Mouse (Mus musculus) forebrain, embryonic 15.5 days (tissue): ENCODE measurements at regions not wholly inside any gene's neighbourhood (a gene's known extent, or its start where the extent isn't known, plus 50 kb on each side); places are given as distances from the start of the nearest gene placed in this dataset.

ENCODE experiments used
- ATAC-seq: fragments of 200-750 bp; cut with Nextera tagmentation; replicated peaks from 2 replicates; pipeline ENCODE4 v1.8.0; 2017; ENCODE audit warnings: mild to moderate bottlenecking, moderate TSS enrichment, moderate library complexity
- H3K27ac ChIP-seq: fragments of 300-500 bp; sonication (generic); replicated peaks from 2 replicates; pipeline ENCODE4 v1.5.1; 2015; ENCODE audit warnings: mild to moderate bottlenecking, inconsistent platforms
- H3K27me3 ChIP-seq: fragments of 300-500 bp; sonication (generic); 2 replicates; pipeline ENCODE4 v1.6.1; 2015; ENCODE audit warnings: inconsistent platforms
- H3K36me3 ChIP-seq: fragments of 300-500 bp; sonication (generic); 2 replicates; pipeline ENCODE4 v1.6.1; 2015; ENCODE audit warnings: mild to moderate bottlenecking, inconsistent platforms
- H3K4me1 ChIP-seq: fragments of 300-500 bp; sonication (generic); 2 replicates; pipeline ENCODE4 v1.6.1; 2015; ENCODE audit warnings: inconsistent platforms
- H3K4me2 ChIP-seq: fragments of 300-500 bp; sonication (generic); replicated peaks from 2 replicates; pipeline ENCODE4 v1.6.1; 2015; ENCODE audit warnings: mild to moderate bottlenecking, inconsistent platforms
- H3K4me3 ChIP-seq: fragments of 300-500 bp; sonication (generic); 2 replicates; pipeline ENCODE4 v1.5.1; 2015; ENCODE audit warnings: mild to moderate bottlenecking, inconsistent platforms
- H3K9ac ChIP-seq: fragments of 300-500 bp; sonication (generic); replicated peaks from 2 replicates; pipeline ENCODE4 v1.6.1; 2015; ENCODE audit warnings: mild to moderate bottlenecking, inconsistent platforms
- H3K9me3 ChIP-seq: fragments of 300-500 bp; sonication (generic); 2 replicates; pipeline ENCODE4 v1.6.1; 2016; ENCODE audit warnings: inconsistent platforms
- WGBS: fragments of 180-500 bp; shearing (Covaris S2); methylation state at CpG from one replicate; pipeline ENCODE4 v1.1.7; 2015; ENCODE audit warnings: mixed read lengths; 5-methylcytosine and 5-hydroxymethylcytosine counted together

DNA sequence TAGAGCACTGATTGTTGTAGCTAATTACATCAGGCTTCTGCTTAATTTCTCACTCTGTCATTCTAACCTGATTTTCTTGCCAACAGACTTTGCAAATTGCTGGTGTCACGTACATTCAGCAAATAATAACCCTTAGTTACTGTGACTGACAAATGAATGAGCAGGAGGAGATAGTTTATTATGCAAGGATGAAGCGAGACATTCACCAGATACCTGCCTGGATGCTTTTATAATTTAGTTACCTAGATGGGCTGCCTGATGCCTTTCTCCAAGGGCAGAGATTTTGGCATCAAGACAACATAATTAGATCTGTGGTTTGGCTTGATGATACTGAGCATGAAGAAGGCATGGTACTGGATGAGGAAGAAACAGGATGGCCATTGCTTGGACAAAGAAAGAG is 233.6 kb downstream of the Fbxo8 start:
- ATAC-seq = no peak
- Histone ChIP-seq H3K9me3 (no peaks in the 10 kb centered on the region), H3K9ac (no peak overlapping the region), H3K4me3 (no peak overlapping the region), H3K27me3 (no peaks in the 10 kb centered on the region), H3K27ac (no peak overlapping the region), H3K36me3 (no peaks in the 10 kb centered on the region), H3K4me1 (no peaks in the 10 kb centered on the region), H3K4me2 (no peak overlapping the region)
- 28% methylated on average over 2 of the region's 2 CpGs for WGBS

DNA sequence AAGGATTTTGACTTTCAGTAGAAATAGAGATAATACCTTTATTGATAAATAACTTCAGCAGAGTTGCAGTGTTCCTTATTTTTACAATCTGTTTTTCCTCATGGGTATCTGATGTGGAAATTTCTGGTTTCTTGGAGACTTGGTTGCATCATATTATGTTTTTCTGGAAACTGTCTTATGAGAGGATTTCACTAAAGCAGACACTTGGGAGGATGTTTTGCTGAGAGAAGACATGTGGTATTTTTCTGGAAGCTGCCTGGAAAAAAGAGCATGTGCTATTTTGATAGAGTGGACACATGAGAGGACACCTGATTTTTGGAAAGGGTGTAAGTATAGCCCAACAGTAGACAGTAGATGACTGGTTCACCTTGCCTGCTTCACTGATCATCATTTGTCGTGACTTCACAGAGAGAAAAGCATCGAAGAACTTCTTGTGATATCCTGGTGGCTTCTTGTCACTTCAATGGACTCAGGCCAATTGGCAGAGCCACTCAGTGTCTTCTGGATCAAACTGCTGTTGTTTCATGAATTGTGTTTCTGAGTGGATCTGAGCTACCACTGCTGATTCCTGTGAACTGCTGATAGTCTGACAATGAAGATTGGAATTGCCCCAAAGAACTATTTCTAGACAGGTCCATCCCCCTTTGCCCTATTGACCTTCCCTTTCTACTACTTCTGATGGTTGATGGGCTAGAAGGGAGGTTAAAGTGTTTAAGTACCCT is 238.8 kb downstream of the Fbxo8 start:
- Histone ChIP-seq H3K27me3 (no peaks in the 10 kb centered on the region), H3K4me1 (no peaks in the 10 kb centered on the region), H3K36me3 (no peaks in the 10 kb centered on the region), H3K9me3 (no peaks in the 10 kb centered on the region), H3K4me2 (no peak overlapping the region), H3K4me3 (no peak overlapping the region), H3K27ac (no peak overlapping the region), H3K9ac (no peak overlapping the region)
- no peak for ATAC-seq
- WGBS = 96% methylated on average over 2 of the region's 2 CpGs

DNA sequence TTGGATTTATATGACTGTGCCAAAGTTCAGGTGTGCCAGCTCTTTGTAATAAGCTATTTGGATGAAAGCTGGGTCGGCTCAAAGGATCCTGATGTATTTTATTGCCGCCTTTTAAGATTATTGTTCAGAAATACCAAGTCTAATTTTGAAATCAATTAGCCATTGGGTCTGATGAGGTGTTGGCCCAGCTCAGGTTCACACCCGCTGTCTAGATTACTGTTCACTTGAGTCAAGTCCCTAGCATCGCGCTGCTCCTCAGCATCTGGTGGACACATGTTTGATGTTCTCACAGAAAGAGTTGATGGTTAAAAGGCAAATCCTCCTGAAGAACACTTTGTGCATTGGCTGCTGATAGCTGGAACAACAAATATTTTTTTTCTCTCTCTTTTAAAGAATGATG is 281.8 kb downstream of the Fbxo8 start:
- Histone ChIP-seq H3K4me1 (no peaks in the 10 kb centered on the region), H3K27ac (no peak overlapping the region), H3K27me3 (no peaks in the 10 kb centered on the region), H3K4me3 (no peak overlapping the region), H3K9me3 (no peaks in the 10 kb centered on the region), H3K36me3 (no peaks in the 10 kb centered on the region), H3K4me2 (no peak overlapping the region), H3K9ac (no peak overlapping the region)
- ATAC-seq = no peak
- WGBS = 93% methylated on average over 5 of the region's 5 CpGs

DNA sequence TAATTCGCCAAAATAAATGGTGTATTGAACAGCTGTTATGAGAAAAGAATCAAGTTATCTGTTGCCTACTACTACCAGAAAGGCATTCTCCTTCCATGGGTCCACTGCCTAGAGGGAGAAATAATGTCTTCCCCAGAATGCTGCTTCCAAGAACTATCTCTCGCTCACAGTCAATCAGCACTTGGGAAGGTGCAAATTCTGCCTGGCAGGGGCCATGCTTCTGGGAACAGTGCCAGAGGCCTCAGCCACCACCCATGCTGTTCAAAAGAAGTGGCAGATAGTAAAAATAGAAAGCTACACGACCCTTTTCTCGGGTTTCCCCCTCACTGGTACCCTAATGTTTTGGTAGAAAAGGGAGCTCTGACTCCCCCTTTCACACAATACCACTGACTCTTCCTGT is 282.2 kb downstream of the Fbxo8 start:
- WGBS = 40% methylated on average over 4 of the region's 4 CpGs
- no peaks in the 10 kb centered on the region for H3K4me1 ChIP-seq
- H3K9ac ChIP-seq = no peak overlapping the region
- no peak overlapping the region for H3K27ac ChIP-seq
- no peak overlapping the region for H3K4me2 ChIP-seq
- H3K9me3 ChIP-seq = no peaks in the 10 kb centered on the region
- no peak for ATAC-seq
- no peak overlapping the region for H3K4me3 ChIP-seq
- H3K36me3 ChIP-seq = no peaks in the 10 kb centered on the region
- H3K27me3 ChIP-seq = no peaks in the 10 kb centered on the region

DNA sequence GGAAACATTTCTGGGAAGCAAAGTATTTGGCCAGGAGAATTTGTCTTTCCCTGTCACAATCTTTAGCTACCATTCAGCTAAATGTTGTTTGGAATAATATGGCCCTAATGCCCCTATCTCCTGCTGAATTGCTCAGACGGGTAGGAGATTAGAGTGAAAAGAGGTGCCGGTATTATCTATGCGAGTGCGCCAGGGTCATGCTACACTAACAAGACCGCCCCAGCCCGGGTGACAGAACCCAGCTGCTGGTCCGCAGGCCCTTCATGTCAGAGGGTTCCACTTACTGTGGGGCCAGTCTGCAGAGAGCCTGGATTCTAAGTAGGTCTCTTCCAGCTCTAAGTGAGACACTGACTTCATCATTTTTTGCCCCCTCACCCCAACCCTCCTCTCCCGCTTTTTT is 332.6 kb downstream of the Fbxo8 start:
- WGBS = 53% methylated on average over 8 of the region's 8 CpGs
- Histone ChIP-seq H3K27me3 (no peaks in the 10 kb centered on the region), H3K27ac (no peak overlapping the region), H3K4me2 (no peak overlapping the region), H3K4me1 (no peaks in the 10 kb centered on the region), H3K36me3 (no peaks in the 10 kb centered on the region), H3K4me3 (no peak overlapping the region), H3K9me3 (no peaks in the 10 kb centered on the region), H3K9ac (no peak overlapping the region)
- no peak for ATAC-seq

DNA sequence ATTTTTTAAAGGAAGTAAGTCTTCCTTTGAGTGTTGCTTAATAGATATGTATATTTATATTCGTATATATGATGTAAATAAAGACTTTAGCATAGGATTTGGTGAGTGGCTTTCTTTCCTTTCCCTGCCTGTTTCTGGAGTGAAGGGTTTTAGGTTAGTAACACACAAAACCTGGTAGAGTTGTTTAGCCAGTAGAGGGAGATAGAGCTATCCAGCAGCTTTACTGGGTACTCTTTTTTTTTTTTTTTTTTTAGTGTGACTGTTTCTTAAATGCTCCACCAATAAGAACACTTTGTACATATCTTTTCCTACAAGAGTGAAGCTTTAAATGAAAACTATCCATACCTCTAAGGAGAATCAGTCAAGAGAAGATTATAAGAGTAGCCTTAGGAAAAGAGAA is 333.3 kb downstream of the Fbxo8 start:
- no peak for ATAC-seq
- H3K9ac ChIP-seq = no peak overlapping the region
- no peaks in the 10 kb centered on the region for H3K36me3 ChIP-seq
- no peaks in the 10 kb centered on the region for H3K9me3 ChIP-seq
- H3K27ac ChIP-seq = no peak overlapping the region
- H3K27me3 ChIP-seq = no peaks in the 10 kb centered on the region
- H3K4me3 ChIP-seq = no peak overlapping the region
- WGBS = 17% methylated on average over 1 of the region's 1 CpGs
- H3K4me1 ChIP-seq = no peaks in the 10 kb centered on the region
- H3K4me2 ChIP-seq = no peak overlapping the region

DNA sequence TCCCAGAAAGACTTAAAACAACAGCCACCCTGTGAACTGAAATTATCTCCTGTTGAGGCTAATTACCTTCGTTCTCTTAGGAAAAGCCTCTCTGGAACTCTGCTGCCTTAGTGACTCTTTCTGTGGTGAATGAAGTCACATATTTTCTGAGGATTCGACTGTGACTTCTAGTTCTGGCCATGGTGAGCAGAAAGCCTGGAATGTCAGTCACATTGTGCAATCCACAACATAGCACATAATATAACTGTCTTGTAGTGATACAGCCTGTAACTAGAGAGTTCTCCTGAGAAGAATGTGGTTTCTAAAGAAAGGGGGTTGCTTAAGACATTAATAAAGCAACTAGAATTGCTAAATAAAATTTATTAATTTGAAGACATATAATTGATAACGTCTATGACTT is 342.7 kb downstream of the Fbxo8 start:
- Histone ChIP-seq H3K27ac (no peak overlapping the region), H3K4me2 (no peak overlapping the region), H3K36me3 (no peaks in the 10 kb centered on the region), H3K4me1 (no peaks in the 10 kb centered on the region), H3K9me3 (no peaks in the 10 kb centered on the region), H3K9ac (no peak overlapping the region), H3K4me3 (no peak overlapping the region), H3K27me3 (no peaks in the 10 kb centered on the region)
- no peak for ATAC-seq
- 58% methylated on average over 3 of the region's 3 CpGs for WGBS

DNA sequence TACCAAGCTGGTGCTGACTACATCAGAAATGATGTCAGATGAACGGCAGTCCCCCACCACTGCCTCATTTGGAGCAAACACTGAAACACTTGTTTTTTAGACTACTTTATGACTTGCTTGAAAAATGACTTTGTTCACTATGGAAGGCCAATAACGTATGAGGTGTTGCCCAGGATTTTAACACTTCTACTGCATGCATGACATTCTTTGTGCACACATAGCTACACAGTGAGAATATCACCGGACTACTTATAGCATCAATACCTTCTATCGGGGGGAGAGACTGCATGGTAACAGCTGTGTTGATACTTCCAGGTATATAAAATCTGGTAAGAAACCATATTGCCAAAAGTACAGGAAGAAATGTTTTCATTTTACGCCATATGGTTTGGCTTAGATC is 364.5 kb downstream of the Fbxo8 start:
- 89% methylated on average over 5 of the region's 5 CpGs for WGBS
- Histone ChIP-seq H3K4me3 (no peak overlapping the region), H3K4me1 (no peaks in the 10 kb centered on the region), H3K9me3 (no peaks in the 10 kb centered on the region), H3K27ac (no peak overlapping the region), H3K27me3 (no peaks in the 10 kb centered on the region), H3K9ac (no peak overlapping the region), H3K4me2 (no peak overlapping the region), H3K36me3 (no peaks in the 10 kb centered on the region)
- ATAC-seq = no peak

DNA sequence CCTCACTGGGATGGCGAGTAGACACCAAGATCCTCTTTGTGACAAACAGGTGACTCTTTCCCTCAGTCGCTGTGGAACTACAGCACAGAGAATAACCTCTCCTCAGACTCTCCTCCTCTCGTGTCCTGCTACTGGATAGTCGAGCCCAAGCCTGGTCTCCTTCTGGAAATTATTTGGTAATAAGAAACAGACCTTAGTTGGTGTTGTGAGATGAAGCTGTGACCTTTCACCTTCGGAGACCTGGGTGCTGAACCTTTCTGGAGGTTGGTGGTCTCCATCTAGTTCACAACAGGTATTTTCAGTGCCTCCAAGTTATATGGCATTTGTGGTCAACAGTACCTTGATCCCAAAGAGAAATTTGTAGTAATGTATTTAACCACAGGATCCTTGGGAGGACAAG is 365.1 kb downstream of the Fbxo8 start:
- H3K4me1 ChIP-seq = no peaks in the 10 kb centered on the region
- no peak overlapping the region for H3K4me2 ChIP-seq
- ATAC-seq = no peak
- no peak overlapping the region for H3K27ac ChIP-seq
- no peaks in the 10 kb centered on the region for H3K9me3 ChIP-seq
- 92% methylated on average over 5 of the region's 5 CpGs for WGBS
- no peaks in the 10 kb centered on the region for H3K27me3 ChIP-seq
- H3K9ac ChIP-seq = no peak overlapping the region
- no peaks in the 10 kb centered on the region for H3K36me3 ChIP-seq
- no peak overlapping the region for H3K4me3 ChIP-seq

DNA sequence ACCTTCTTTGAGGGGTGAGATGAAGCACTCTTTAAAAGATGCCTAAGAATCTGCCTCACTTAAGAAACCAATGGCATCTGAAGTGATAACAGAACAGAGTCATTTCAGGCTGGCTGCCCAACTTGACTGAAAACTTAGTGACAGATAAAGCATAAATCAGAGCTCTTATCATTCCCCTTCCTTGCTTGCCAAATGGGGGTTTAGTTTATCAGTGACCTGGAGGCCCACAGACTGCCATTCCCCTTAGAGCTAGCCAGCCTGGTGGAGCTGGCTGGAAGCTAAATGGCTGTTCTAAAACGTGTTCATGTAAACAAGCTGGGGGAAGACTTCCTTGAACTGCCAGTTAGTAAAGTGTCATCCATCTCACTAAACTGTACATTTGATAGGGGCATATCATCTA is 373.8 kb downstream of the Fbxo8 start:
- H3K36me3 ChIP-seq = no peaks in the 10 kb centered on the region
- no peak overlapping the region for H3K4me2 ChIP-seq
- H3K4me1 ChIP-seq = no peaks in the 10 kb centered on the region
- no peak overlapping the region for H3K9ac ChIP-seq
- no peaks in the 10 kb centered on the region for H3K27me3 ChIP-seq
- no peak overlapping the region for H3K27ac ChIP-seq
- WGBS = 40% methylated on average over 1 of the region's 1 CpGs
- H3K9me3 ChIP-seq = no peaks in the 10 kb centered on the region
- H3K4me3 ChIP-seq = no peak overlapping the region
- ATAC-seq = no peak

DNA sequence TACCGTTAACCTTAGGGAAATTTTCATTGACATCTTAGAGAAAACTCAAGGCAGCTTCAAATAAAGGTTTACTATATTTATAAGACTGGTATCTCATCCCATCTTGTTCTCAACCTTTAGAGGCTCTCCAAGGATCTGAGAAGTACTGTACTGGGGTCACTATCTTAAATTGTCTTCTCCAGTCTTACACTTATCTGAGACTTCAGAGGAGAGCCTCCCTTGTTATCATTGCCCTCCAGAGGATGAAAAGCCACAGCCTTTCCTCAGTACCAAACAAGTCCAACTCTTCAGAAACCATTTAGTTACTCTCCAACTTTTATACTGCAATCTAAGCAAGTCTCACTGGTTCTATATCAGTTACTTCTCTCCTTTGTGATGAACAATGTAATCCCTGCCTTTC is 376.3 kb downstream of the Fbxo8 start:
- 98% methylated on average over 1 of the region's 1 CpGs for WGBS
- H3K9me3 ChIP-seq = no peaks in the 10 kb centered on the region
- H3K4me3 ChIP-seq = no peak overlapping the region
- ATAC-seq = no peak
- no peaks in the 10 kb centered on the region for H3K36me3 ChIP-seq
- H3K27me3 ChIP-seq = no peaks in the 10 kb centered on the region
- no peak overlapping the region for H3K27ac ChIP-seq
- H3K4me1 ChIP-seq = no peaks in the 10 kb centered on the region
- H3K4me2 ChIP-seq = no peak overlapping the region
- H3K9ac ChIP-seq = no peak overlapping the region

DNA sequence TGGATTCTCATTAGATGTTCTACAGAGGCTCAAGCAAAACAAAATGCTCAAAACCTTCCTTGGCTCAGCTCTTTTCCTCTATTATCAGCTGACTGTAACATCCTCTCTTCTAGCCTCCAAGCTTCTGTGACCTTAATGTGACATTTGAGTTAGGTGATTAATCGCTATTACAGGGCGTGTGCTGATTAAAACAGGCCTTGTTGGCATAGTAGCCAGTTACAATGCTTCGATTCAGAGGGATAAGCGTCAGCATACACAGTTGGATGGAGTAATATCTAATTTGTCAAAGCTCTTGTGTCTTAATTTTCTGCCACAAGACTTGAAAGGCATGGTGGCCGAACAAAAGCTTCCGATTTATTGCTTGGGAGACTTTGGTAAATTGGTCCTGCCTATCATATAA is 378.2 kb downstream of the Fbxo8 start:
- H3K27me3 ChIP-seq = no peaks in the 10 kb centered on the region
- WGBS = 37% methylated on average over 6 of the region's 6 CpGs
- H3K27ac ChIP-seq = no peak overlapping the region
- H3K4me1 ChIP-seq = no peaks in the 10 kb centered on the region
- H3K4me2 ChIP-seq = no peak overlapping the region
- H3K9ac ChIP-seq = no peak overlapping the region
- H3K9me3 ChIP-seq = no peaks in the 10 kb centered on the region
- ATAC-seq = no peak
- no peaks in the 10 kb centered on the region for H3K36me3 ChIP-seq
- H3K4me3 ChIP-seq = no peak overlapping the region

DNA sequence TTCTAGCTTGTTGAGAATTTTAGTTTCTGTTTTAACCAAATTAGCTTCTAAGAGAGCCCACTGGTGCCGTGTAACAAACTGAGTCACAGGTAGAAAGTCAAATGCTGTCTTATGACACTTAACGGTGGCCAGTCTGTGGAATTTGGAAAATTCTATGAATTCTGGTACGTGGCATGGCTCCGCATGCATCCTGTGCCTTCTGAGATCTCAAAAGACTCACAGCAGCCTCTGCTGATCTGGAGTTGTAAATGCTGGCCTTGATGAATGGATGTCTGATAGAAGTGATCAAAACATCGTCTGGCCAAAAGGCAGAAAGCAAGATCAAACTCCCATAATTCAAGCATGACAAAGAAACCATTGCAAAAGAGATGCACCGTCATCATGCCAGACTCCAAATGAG is 381.5 kb downstream of the Fbxo8 start:
- WGBS = 71% methylated on average over 6 of the region's 6 CpGs

More for the DNA sequence above, 381.5 kb downstream of the Fbxo8 start:
- H3K9ac ChIP-seq = no peak overlapping the region
- ATAC-seq = no peak
- no peaks in the 10 kb centered on the region for H3K9me3 ChIP-seq
- H3K4me1 ChIP-seq = no peaks in the 10 kb centered on the region
- no peaks in the 10 kb centered on the region for H3K36me3 ChIP-seq
- no peaks in the 10 kb centered on the region for H3K27me3 ChIP-seq
- H3K27ac ChIP-seq = no peak overlapping the region
- no peak overlapping the region for H3K4me2 ChIP-seq
- no peak overlapping the region for H3K4me3 ChIP-seq
